Mouse (Mus musculus) hindbrain, embryonic 12.5 days (tissue): ENCODE measurements around the gene Plekhb2. TPM values are rescaled to one million over a fixed set of nuclear protein-coding genes. Genes with fewer than 3 reads are reported as not detected.

Experiments
- ATAC-seq: fragments of 200-750 bp; cut with Nextera tagmentation; 2 replicates; pipeline ENCODE4 v1.8.0; 2017; ENCODE audit warnings: moderate TSS enrichment; ENCODE audit not compliant: low FRiP score
- H3K27ac ChIP-seq: fragments of 300-500 bp; sonication (generic); 2 replicates; pipeline ENCODE4 v1.5.1; 2016; ENCODE audit warnings: mild to moderate bottlenecking
- H3K27me3 ChIP-seq: fragments of 300-500 bp; sonication (generic); 2 replicates; pipeline ENCODE4 v1.6.1; 2016; ENCODE audit warnings: mild to moderate bottlenecking
- H3K36me3 ChIP-seq: fragments of 300-500 bp; sonication (generic); 2 replicates; pipeline ENCODE4 v1.6.1; 2016; ENCODE audit warnings: mild to moderate bottlenecking
- H3K4me1 ChIP-seq: fragments of 300-500 bp; sonication (generic); 2 replicates; pipeline ENCODE4 v1.6.1; 2016
- H3K4me2 ChIP-seq: fragments of 300-500 bp; sonication (generic); replicated peaks from 2 replicates; pipeline ENCODE4 v1.6.1; 2016; ENCODE audit warnings: mild to moderate bottlenecking
- H3K4me3 ChIP-seq: fragments of 300-500 bp; sonication (generic); 2 replicates; pipeline ENCODE4 v1.5.1; 2016; ENCODE audit warnings: mild to moderate bottlenecking
- H3K9ac ChIP-seq: fragments of 300-500 bp; sonication (generic); 2 replicates; pipeline ENCODE4 v1.6.1; 2016; ENCODE audit warnings: mild to moderate bottlenecking, moderate library complexity
- H3K9me3 ChIP-seq: fragments of 300-500 bp; sonication (generic); replicated peaks from 2 replicates; pipeline ENCODE4 v1.6.1; 2016; ENCODE audit warnings: mild to moderate bottlenecking
- WGBS: fragments of 180-500 bp; shearing (Covaris S2); methylation state at CpG from one replicate; pipeline ENCODE4 v1.1.7; 2016; 5-methylcytosine and 5-hydroxymethylcytosine counted together
- polyA plus RNA-seq: library from polyadenylated mRNA; unstranded; fragments of >200 nt; fragmentation: Nextera tagmentation; extraction: Ambion mirVana; gene quantifications from 2 replicates; pipeline ENCODE4 v1.2.1, GENCODE M21; 2016

The Plekhb2 gene
- polyA plus RNA-seq, 1 experiment from 2014 or later, result 59.8 TPM

DNA sequence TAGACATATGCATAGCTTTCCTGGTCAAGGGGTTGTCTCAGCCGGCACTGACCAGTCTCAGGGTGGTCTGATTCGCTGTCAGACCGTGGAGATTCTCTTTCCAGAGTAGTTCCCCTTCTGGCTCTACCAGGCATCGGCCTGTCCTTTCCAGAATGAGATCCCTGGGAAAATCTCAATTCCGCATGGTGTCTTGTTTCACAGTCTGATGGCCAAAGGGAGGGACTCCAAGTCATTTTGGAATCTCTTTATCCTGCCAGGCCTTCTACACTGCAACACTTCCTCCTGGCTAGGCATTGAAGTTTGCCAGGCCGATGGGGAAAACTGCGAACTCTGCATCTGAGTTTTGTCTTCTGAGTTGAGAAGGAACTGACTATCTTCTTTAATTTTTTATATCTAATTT lies 10.4 kb downstream of the Plekhb2 start:
- no peaks in the 10 kb centered on the region for H3K9me3 ChIP-seq
- no peaks in the 10 kb centered on the region for H3K27me3 ChIP-seq
- WGBS, result 82% methylated on average over 7 of the region's 7 CpGs
- no peak overlapping the region for H3K4me2 ChIP-seq
- no peak overlapping the region for H3K4me3 ChIP-seq
- no peak overlapping the region for H3K27ac ChIP-seq
- no peak overlapping the region for H3K9ac ChIP-seq
- no peak for ATAC-seq
- H3K36me3 ChIP-seq, result peaks cover 28% of the 10 kb centered on the region
- H3K4me1 ChIP-seq, result no peaks in the 10 kb centered on the region

GRCm38 (mm10) chr1:34862877-34863276 lies 13.1 kb downstream of the Plekhb2 start:
- WGBS, result 90% methylated on average over 13 of the region's 13 CpGs

DNA sequence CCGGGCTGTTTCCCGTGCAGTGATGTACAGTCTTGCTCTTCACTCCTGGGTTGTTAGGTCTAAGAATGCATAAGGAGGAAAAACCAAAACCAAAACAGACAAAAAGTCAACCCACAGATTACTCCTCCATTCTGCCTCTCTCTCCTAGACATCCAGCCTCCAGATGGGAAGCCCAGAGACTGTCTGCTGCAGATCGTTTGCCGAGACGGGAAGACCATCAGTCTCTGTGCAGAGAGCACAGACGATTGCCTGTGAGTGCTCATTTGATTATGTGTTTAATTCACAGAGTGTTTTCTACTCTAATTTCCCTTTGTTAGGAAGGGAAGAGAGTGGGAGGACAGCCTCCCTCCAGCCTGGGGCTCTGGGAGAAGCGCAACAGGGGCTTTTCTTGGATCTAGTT lies 13.5 kb downstream of the Plekhb2 start:
- no peak overlapping the region for H3K4me2 ChIP-seq
- ATAC-seq, result no peak
- H3K36me3 ChIP-seq, result peaks cover 37% of the 10 kb centered on the region
- WGBS, result 93% methylated on average over 7 of the region's 7 CpGs
- H3K9ac ChIP-seq, result no peak overlapping the region
- no peaks in the 10 kb centered on the region for H3K4me1 ChIP-seq
- H3K27ac ChIP-seq, result no peak overlapping the region
- no peaks in the 10 kb centered on the region for H3K27me3 ChIP-seq
- H3K4me3 ChIP-seq, result no peak overlapping the region
- H3K9me3 ChIP-seq, result no peaks in the 10 kb centered on the region

More at GRCm38 (mm10) chr1:34862877-34863276, 13.1 kb downstream of the Plekhb2 start:
- H3K4me2 ChIP-seq, result no peak overlapping the region
- H3K4me3 ChIP-seq, result no peak overlapping the region
- no peaks in the 10 kb centered on the region for H3K9me3 ChIP-seq
- no peaks in the 10 kb centered on the region for H3K27me3 ChIP-seq
- no peak overlapping the region for H3K27ac ChIP-seq
- no peak overlapping the region for H3K9ac ChIP-seq
- H3K36me3 ChIP-seq, result peaks cover 37% of the 10 kb centered on the region
- ATAC-seq, result no peak
- H3K4me1 ChIP-seq, result no peaks in the 10 kb centered on the region

- no peaks in the 10 kb centered on the region for H3K9me3 ChIP-seq
- no peak overlapping the region for H3K27ac ChIP-seq
- H3K4me3 ChIP-seq, result no peak overlapping the region
- 86% methylated on average over 7 of the region's 7 CpGs for WGBS
- H3K9ac ChIP-seq, result no peak overlapping the region
- no peaks in the 10 kb centered on the region for H3K27me3 ChIP-seq
- no peaks in the 10 kb centered on the region for H3K4me1 ChIP-seq
- no peak overlapping the region for H3K4me2 ChIP-seq
- peaks cover 46% of the 10 kb centered on the region for H3K36me3 ChIP-seq
- no peak for ATAC-seq
Observed at GRCm38 (mm10) chr1:34864243-34864642, 14.5 kb downstream of the Plekhb2 start.

- Histone ChIP-seq H3K4me3 (no peak overlapping the region), H3K9me3 (no peaks in the 10 kb centered on the region), H3K27me3 (no peaks in the 10 kb centered on the region), H3K4me2 (no peak overlapping the region), H3K27ac (no peak overlapping the region), H3K9ac (no peak overlapping the region), H3K4me1 (no peaks in the 10 kb centered on the region), H3K36me3 (peaks cover 59% of the 10 kb centered on the region)
- WGBS, result 88% methylated on average over 9 of the region's 9 CpGs
- ATAC-seq, result no peak
Observed at GRCm38 (mm10) chr1:34865866-34866265, 16.1 kb downstream of the Plekhb2 start.

GRCm38 (mm10) chr1:34866815-34867573 lies 17.2 kb downstream of the Plekhb2 start:
- no peak overlapping the region for H3K27ac ChIP-seq
- WGBS, result 60% methylated on average over 10 of the region's 10 CpGs
- H3K36me3 ChIP-seq, result peaks cover 67% of the 10 kb centered on the region
- no peak overlapping the region for H3K4me3 ChIP-seq
- no peak overlapping the region for H3K9ac ChIP-seq
- no peaks in the 10 kb centered on the region for H3K27me3 ChIP-seq
- H3K4me1 ChIP-seq, result no peaks in the 10 kb centered on the region
- no peak overlapping the region for H3K4me2 ChIP-seq
- H3K9me3 ChIP-seq, result no peaks in the 10 kb centered on the region
- ATAC-seq, result peak; percentile 60; the same call in 1 of the 2 replicates

GRCm38 (mm10) chr1:34867574-34867955 lies 17.8 kb downstream of the Plekhb2 start:
- 94% methylated on average over 5 of the region's 5 CpGs for WGBS
- no peak overlapping the region for H3K27ac ChIP-seq
- H3K9ac ChIP-seq, result no peak overlapping the region
- no peak for ATAC-seq
- peaks cover 68% of the 10 kb centered on the region for H3K36me3 ChIP-seq
- no peak overlapping the region for H3K4me3 ChIP-seq
- H3K27me3 ChIP-seq, result no peaks in the 10 kb centered on the region
- no peaks in the 10 kb centered on the region for H3K4me1 ChIP-seq
- no peaks in the 10 kb centered on the region for H3K9me3 ChIP-seq
- H3K4me2 ChIP-seq, result no peak overlapping the region

DNA sequence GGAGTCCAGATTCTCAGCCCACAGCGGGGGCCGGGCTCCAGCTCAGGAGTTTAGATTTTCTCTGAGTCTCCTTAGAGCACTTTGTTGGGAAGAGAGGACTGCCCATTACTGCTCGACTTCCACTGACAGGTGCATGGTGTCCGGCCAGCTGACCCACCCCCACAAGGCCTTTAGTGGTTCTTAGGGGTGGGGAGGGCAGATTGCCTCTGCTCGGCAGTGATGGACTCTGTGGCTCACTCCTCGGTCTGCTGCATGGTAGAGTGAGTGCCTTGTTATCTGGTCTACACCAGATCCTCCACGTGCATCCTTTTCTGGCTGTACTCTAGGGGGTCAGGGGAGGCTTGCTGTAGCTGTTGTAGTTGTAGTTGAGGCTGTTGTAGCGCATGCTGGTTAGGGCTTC lies 18.6 kb downstream of the Plekhb2 start:
- Histone ChIP-seq H3K36me3 (peaks cover 62% of the 10 kb centered on the region), H3K27me3 (no peaks in the 10 kb centered on the region)

DNA sequence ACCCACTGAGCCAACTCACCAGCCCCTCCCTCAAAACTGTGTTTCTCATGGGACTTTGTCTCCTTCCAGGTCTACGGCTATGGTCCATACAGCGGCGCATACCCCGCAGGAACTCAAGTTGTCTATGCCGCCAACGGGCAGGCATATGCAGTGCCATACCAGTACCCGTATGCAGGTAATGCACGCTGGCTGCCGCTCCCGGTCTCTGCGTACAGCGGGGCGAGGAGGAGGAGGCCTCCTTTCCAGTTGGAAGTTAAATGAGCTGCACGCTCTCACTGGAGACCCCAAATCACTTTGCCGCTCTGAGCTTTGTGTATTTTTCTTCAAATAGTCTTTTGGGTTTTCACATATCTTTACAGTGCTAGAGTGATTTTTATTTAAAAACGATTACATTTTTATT lies 19.5 kb downstream of the Plekhb2 start:
- Histone ChIP-seq H3K9ac (no peak overlapping the region), H3K4me1 (no peaks in the 10 kb centered on the region), H3K36me3 (peaks cover 56% of the 10 kb centered on the region), H3K27me3 (no peaks in the 10 kb centered on the region), H3K4me2 (no peak overlapping the region), H3K9me3 (no peaks in the 10 kb centered on the region), H3K4me3 (no peak overlapping the region), H3K27ac (no peak overlapping the region)
- ATAC-seq, result no peak
- WGBS, result 97% methylated on average over 16 of the region's 16 CpGs

More for the DNA sequence above, 18.6 kb downstream of the Plekhb2 start:
- no peak overlapping the region for H3K9ac ChIP-seq
- no peak overlapping the region for H3K4me3 ChIP-seq
- no peak overlapping the region for H3K27ac ChIP-seq
- H3K4me2 ChIP-seq, result no peak overlapping the region
- ATAC-seq, result peak; percentile 38; the same call in 1 of the 2 replicates
- WGBS, result 85% methylated on average over 8 of the region's 8 CpGs
- no peaks in the 10 kb centered on the region for H3K9me3 ChIP-seq
- H3K4me1 ChIP-seq, result no peaks in the 10 kb centered on the region

- Histone ChIP-seq H3K9me3 (no peaks in the 10 kb centered on the region), H3K27me3 (no peaks in the 10 kb centered on the region), H3K36me3 (peaks cover 57% of the 10 kb centered on the region), H3K4me3 (no peak overlapping the region), H3K4me2 (no peak overlapping the region), H3K4me1 (no peaks in the 10 kb centered on the region), H3K9ac (no peak overlapping the region), H3K27ac (no peak overlapping the region)
- ATAC-seq, result no peak
- WGBS, result 93% methylated on average over 9 of the region's 9 CpGs
Observed at GRCm38 (mm10) chr1:34871170-34871569, 21.4 kb downstream of the Plekhb2 start.

GRCm38 (mm10) chr1:34873551-34873950 lies 23.8 kb downstream of the Plekhb2 start:
- Histone ChIP-seq H3K27ac (no peak overlapping the region), H3K9me3 (no peaks in the 10 kb centered on the region), H3K9ac (no peak overlapping the region), H3K4me2 (no peak overlapping the region), H3K27me3 (no peaks in the 10 kb centered on the region), H3K4me1 (no peaks in the 10 kb centered on the region), H3K36me3 (peaks cover 57% of the 10 kb centered on the region), H3K4me3 (no peak overlapping the region)
- ATAC-seq, result no peak
- 87% methylated on average over 5 of the region's 5 CpGs for WGBS

GRCm38 (mm10) chr1:34879611-34880010 lies 29.8 kb downstream of the Plekhb2 start:
- Histone ChIP-seq H3K4me3 (no peak overlapping the region), H3K4me2 (no peak overlapping the region), H3K27ac (no peak overlapping the region), H3K9me3 (peaks cover 12% of the 10 kb centered on the region; the same call in 1 of the 2 replicates), H3K36me3 (peaks cover 19% of the 10 kb centered on the region), H3K27me3 (no peaks in the 10 kb centered on the region), H3K9ac (no peak overlapping the region), H3K4me1 (no peaks in the 10 kb centered on the region)
- 83% methylated on average over 6 of the region's 6 CpGs for WGBS
- ATAC-seq, result no peak

DNA sequence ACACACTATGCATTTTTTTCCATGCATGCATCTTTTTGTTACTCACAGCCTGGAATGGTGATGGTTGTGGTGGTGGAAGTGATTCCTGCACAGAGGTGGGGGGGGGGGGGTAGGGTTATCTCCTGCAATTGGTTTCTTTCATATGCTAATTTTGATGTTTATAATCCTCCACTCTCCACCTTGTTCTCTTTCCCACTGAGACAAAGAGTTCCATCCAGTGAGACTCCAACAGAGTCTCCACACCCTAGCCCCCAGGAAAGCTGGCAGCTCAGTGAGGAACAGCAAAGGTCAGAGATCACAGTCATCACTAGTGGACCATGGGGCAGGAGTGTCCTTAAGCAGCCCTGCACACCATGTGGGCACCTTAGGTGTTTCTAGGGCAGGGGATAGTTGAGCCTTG lies 34.0 kb downstream of the Plekhb2 start:
- H3K27me3 ChIP-seq, result no peaks in the 10 kb centered on the region
- peaks cover 12% of the 10 kb centered on the region; the same call in 1 of the 2 replicates for H3K9me3 ChIP-seq
- no peaks in the 10 kb centered on the region for H3K4me1 ChIP-seq
- no peaks in the 10 kb centered on the region for H3K36me3 ChIP-seq
- no peak overlapping the region for H3K9ac ChIP-seq
- H3K4me3 ChIP-seq, result no peak overlapping the region
- H3K27ac ChIP-seq, result no peak overlapping the region
- no peak overlapping the region for H3K4me2 ChIP-seq
- no peak for ATAC-seq
